ENCODE assay signal across 28 mouse cellular contexts in the genomic region with DNA sequence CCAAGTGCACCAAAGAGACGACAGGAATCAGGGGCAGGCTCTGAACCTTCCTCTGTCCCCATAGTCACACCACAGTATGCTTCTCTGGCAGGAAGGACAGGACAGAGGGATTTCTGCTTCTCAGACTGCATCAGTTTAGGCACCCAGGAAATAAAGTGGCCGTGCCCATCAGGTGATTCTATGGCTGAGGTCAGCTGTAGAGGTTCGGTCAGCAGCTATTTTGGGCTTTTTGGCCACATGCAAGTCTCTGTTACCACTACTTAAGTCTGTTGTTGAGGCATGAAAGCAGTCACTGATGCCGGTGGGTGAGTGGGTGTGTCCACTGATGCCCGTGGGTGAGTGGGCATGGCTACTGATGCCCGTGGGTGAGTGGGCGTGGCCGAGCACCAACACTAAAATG.
"Had no signal": no experiment of that assay in that cellular context is flagged by ENCODE, and none has a peak within 500 bp of the region (broad histone marks: within the 10 kb centered on the region; RNA-seq: fewer than 3 reads in every experiment).

No protein-coding gene starts in this region.

- H3K4me1 ChIP-seq: heart, embryonic 12.5 days; heart, embryonic 15.5 days; intestine, embryonic 15.5 days; kidney, embryonic 15.5 days had no signal

- H3K9me3 ChIP-seq: heart, embryonic 13.5 days; heart, embryonic 15.5 days; hindbrain, embryonic 10.5 days; hindbrain, embryonic 12.5 days; hindbrain, embryonic 13.5 days; hindbrain, embryonic 15.5 days; intestine, embryonic 15.5 days; kidney, embryonic 15.5 days had no signal

- H3K27ac ChIP-seq: heart, embryonic 13.5 days; heart, embryonic 15.5 days; hindbrain, embryonic 10.5 days; hindbrain, embryonic 12.5 days; hindbrain, embryonic 13.5 days; hindbrain, embryonic 14.5 days; hindbrain, embryonic 15.5 days; hindbrain, postnatal 0 days; intestine, embryonic 15.5 days; kidney, embryonic 15.5 days; kidney, postnatal 0 days; layer of hippocampus, adult 2 months; left cerebral cortex, adult 2 months had no signal

- H3K36me3 ChIP-seq: heart, embryonic 12.5 days; heart, embryonic 13.5 days; heart, embryonic 15.5 days; hindbrain, embryonic 10.5 days; hindbrain, embryonic 12.5 days; hindbrain, embryonic 13.5 days; hindbrain, embryonic 15.5 days; intestine, embryonic 15.5 days; kidney, embryonic 15.5 days had no signal

- H3K4me3 ChIP-seq: heart, embryonic 12.5 days; heart, embryonic 13.5 days; heart, embryonic 15.5 days; hindbrain, embryonic 10.5 days; hindbrain, embryonic 12.5 days; hindbrain, embryonic 13.5 days; hindbrain, embryonic 15.5 days; intestine, embryonic 15.5 days; kidney, embryonic 15.5 days; layer of hippocampus, adult 2 months; left cerebral cortex, adult 2 months had no signal

- DNase-seq: heart, postnatal 14 days; heart, postnatal 4 days; kidney, adult 11 months; kidney, adult 18-20 months; kidney, adult 2 months; kidney, adult 8-10 months; kidney, adult 9 months; kidney, postnatal 10 days; kidney, postnatal 14 days; kidney, postnatal 25 days; kidney, postnatal 36 days; kidney, postnatal 4 days; layer of hippocampus, adult 9-11 months; layer of hippocampus, postnatal 36 days had no signal

- H3K27me3 ChIP-seq: heart, embryonic 12.5 days; heart, embryonic 15.5 days; hindbrain, embryonic 13.5 days; intestine, embryonic 15.5 days; kidney, embryonic 15.5 days had no signal
